Mouse (Mus musculus): ENCODE results near the gene Foxn3. TPM values are rescaled to one million over a fixed set of nuclear protein-coding genes. Genes with fewer than 3 reads are reported as not detected.

Gene Foxn3
- total and polyA plus RNA-seq, 3 experiments, result 9.7 to 26.8 (median 11.0) TPM

DNA sequence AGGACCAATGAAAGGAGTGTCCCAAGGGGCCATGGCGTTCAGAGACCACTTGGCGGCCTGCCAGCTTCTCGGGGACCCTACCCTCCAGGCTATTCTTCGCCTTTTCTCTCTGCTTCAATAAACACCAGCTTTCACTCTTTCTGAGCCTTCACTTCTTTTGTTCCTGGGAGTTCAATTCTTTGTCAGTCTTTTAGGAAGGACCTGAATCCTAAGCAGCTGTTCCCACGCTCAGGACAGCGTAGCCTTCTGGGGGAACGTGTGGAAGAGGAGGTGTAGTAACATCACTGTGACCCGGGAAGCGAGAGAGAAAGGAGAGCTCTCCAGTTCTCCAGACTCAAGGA is 400.1 kb downstream of the Foxn3 start:
- peaks cover 3% of the 10 kb centered on the region for H3K9me3 ChIP-seq (replicated peaks; ENCODE audit: low read length)
- no peaks in the 10 kb centered on the region for H3K79me2 ChIP-seq (replicated peaks; ENCODE audit: control insufficient read depth, extremely low read depth, insufficient read depth, poor library complexity, severe bottlenecking)
- no peak overlapping the region for H3K27ac ChIP-seq (ENCODE audit: insufficient read depth, low read depth)
- dilution Hi-C loops (cut with MboI; ENCODE audit: extremely low pct_ligation_motif_present, extremely low pct_unique_long_range_greater_than_20kb, low sequenced_read_pairs) (no loop called here), in situ Hi-C loops (cut with MboI; ENCODE audit: low pct_ligation_motif_present, low pct_unique_long_range_greater_than_20kb, low sequenced_read_pairs) (no loop called here)
- no peaks in the 10 kb centered on the region for H3K27me3 ChIP-seq (replicated peaks)
- no peak overlapping the region for H3K9ac ChIP-seq (ENCODE audit: insufficient read depth, low read depth)
- no peak for DNase-seq (ENCODE audit: extremely low read depth)
- no peak overlapping the region for H3K4me2 ChIP-seq (ENCODE audit: insufficient read depth, low read depth, poor library complexity, severe bottlenecking)
- no peak overlapping the region for H3K4me3 ChIP-seq (replicated peaks in 1 of 3; ENCODE audit: low read depth in 2 of 3, low read length in 2 of 3, poor library complexity in 1 of 3)
- no peaks in the 10 kb centered on the region for H3K4me1 ChIP-seq (ENCODE audit: control insufficient read depth in 1 of 2, insufficient read depth in 2 of 2)
- H3K36me3 ChIP-seq (replicated peaks in 1 of 2; ENCODE audit: control insufficient read depth in 1 of 2, insufficient read depth in 1 of 2, low read length in 1 of 2), result no peaks in the 10 kb centered on the region
- TF ChIP-seq NRF1 (IDR thresholded peaks at IDR 0.05; ENCODE audit: low read depth, low read length) (no peak), MYC (IDR thresholded peaks at IDR 0.05; ENCODE audit: low read depth, low read length) (no peak), POLR2AphosphoS2 (IDR thresholded peaks at IDR 0.05; ENCODE audit: low read depth, low read length) (no peak), JUN (IDR thresholded peaks at IDR 0.05; ENCODE audit: insufficient read depth, low read depth, low read length) (no peak), JUND (conservative IDR thresholded peaks at IDR 0.05; ENCODE audit: low read depth, low read length) (no peak), ETS1 (conservative IDR thresholded peaks at IDR 0.05; ENCODE audit: low read depth, low read length) (no peak), USF1 (IDR thresholded peaks at IDR 0.05; ENCODE audit: low read depth, low read length) (no peak), MAZ (IDR thresholded peaks at IDR 0.05; ENCODE audit: low read depth, low read length) (no peak), RCOR1 (conservative IDR thresholded peaks at IDR 0.05; ENCODE audit: low read depth, low read length) (no peak), TCF12 (IDR thresholded peaks at IDR 0.05; ENCODE audit: low read depth, low read length) (no peak), ELF1 (IDR thresholded peaks at IDR 0.05; ENCODE audit: low read depth, low read length) (no peak)

DNA sequence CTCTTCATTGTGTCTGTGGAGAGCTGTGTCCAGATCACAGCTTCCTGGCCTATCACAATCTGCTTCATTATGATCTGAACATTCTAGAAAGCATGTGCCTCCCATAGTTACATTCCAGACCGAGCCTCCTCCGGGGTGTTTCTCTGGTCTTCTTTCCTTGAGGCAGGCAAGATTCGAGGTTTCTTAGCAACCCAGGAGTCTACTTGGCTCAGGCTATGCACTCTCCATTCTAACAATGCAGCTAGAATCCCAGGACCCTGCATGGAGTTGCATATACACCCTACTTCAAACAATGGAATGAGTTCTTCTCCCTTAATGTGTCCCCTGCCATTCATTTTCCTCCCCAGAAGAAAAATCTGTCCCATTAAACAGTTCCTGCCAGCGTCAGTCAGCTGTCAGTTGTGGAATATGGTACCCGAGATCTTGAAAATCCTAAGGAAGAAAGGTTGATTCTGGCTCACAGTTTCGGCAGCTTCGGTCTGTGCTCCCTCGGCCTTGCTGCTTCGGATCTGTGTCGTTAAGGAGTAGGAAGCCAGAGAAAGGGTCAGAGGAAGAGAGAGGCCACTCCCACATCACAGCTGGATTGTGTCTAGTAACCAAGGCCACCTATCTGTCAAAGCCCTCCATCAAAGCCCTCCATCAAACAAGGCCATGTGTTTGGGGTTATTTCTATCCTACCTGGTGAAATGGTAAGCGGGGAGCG is 400.6 kb downstream of the Foxn3 start:
- in situ Hi-C loops (cut with MboI; ENCODE audit: low pct_ligation_motif_present, low pct_unique_long_range_greater_than_20kb, low sequenced_read_pairs), result no loop called here
- H3K4me3 ChIP-seq (replicated peaks in 1 of 3; ENCODE audit: low read depth in 2 of 3, low read length in 2 of 3, poor library complexity in 1 of 3), result no peak overlapping the region
- H3K79me2 ChIP-seq (replicated peaks; ENCODE audit: control insufficient read depth, extremely low read depth, insufficient read depth, poor library complexity, severe bottlenecking), result no peaks in the 10 kb centered on the region
- no peak for TF ChIP-seq JUND (conservative IDR thresholded peaks at IDR 0.05; ENCODE audit: low read depth, low read length)
- no peak for TF ChIP-seq POLR2A (IDR thresholded peaks at IDR 0.05; ENCODE audit: low read depth, low read length)
- TF ChIP-seq ZNF384 (IDR thresholded peaks at IDR 0.05; ENCODE audit: low read depth, low read length), result no peak
- H3K9ac ChIP-seq (ENCODE audit: insufficient read depth, low read depth), result no peak overlapping the region
- dilution Hi-C loops (cut with MboI; ENCODE audit: extremely low pct_ligation_motif_present, extremely low pct_unique_long_range_greater_than_20kb, low sequenced_read_pairs), result no loop called here
- peak overlapping the region; percentile 18 for H3K4me2 ChIP-seq (ENCODE audit: insufficient read depth, low read depth, poor library complexity, severe bottlenecking)
- H3K4me1 ChIP-seq (ENCODE audit: control insufficient read depth in 1 of 2, insufficient read depth in 2 of 2), result no peaks in the 10 kb centered on the region
- no peak overlapping the region for H3K27ac ChIP-seq (ENCODE audit: insufficient read depth, low read depth)
- no peaks in the 10 kb centered on the region for H3K27me3 ChIP-seq (replicated peaks)
- H3K36me3 ChIP-seq (replicated peaks in 1 of 2; ENCODE audit: control insufficient read depth in 1 of 2, insufficient read depth in 1 of 2, low read length in 1 of 2), result no peaks in the 10 kb centered on the region
- no peak for DNase-seq (ENCODE audit: extremely low read depth)
- peaks cover 8% of the 10 kb centered on the region for H3K9me3 ChIP-seq (replicated peaks; ENCODE audit: low read length)

DNA sequence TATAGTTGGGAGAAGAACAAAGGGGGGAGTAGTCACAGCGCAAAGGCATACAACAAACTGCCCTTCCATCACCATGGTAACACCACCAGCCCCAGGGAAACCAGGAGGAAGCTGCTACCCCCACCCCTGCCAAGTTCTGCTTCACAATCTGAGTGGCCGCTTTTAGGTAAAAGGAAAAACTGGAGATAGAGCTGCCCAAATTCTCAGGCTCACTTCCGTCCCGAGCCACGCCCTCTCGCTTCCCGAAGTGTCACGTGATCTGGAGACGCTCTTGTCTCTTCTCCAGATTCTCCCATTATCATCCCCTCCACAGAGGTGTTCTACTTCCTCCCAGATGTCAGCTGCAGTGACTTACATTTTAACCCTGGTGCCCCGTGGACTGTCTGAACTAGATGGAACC is 401.2 kb downstream of the Foxn3 start:
- H3K9ac ChIP-seq (ENCODE audit: insufficient read depth, low read depth), result 0 out of 2 replicates have a peak overlapping the region, but pooled peaks have one; percentile 11
- H3K27ac ChIP-seq (ENCODE audit: insufficient read depth, low read depth), result no peak overlapping the region
- dilution Hi-C loops (cut with MboI; ENCODE audit: extremely low pct_ligation_motif_present, extremely low pct_unique_long_range_greater_than_20kb, low sequenced_read_pairs) (no loop called here), in situ Hi-C loops (cut with MboI; ENCODE audit: low pct_ligation_motif_present, low pct_unique_long_range_greater_than_20kb, low sequenced_read_pairs) (no loop called here)
- no peaks in the 10 kb centered on the region for H3K4me1 ChIP-seq (ENCODE audit: control insufficient read depth in 1 of 2, insufficient read depth in 2 of 2)
- no peak overlapping the region for H3K4me3 ChIP-seq (replicated peaks in 1 of 3; ENCODE audit: low read depth in 2 of 3, low read length in 2 of 3, poor library complexity in 1 of 3)
- TF ChIP-seq USF2 (conservative IDR thresholded peaks at IDR 0.05; ENCODE audit: low read depth, low read length) (peak; percentile 73), USF1 (IDR thresholded peaks at IDR 0.05; ENCODE audit: low read depth, low read length) (peak; percentile 74), BHLHE40 (IDR thresholded peaks at IDR 0.05; ENCODE audit: low read depth, low read length) (peak; percentile 57), ZMIZ1 (IDR thresholded peaks at IDR 0.05; ENCODE audit: low read depth, low read length) (no peak), NELFE (IDR thresholded peaks at IDR 0.05; ENCODE audit: low read depth, low read length) (no peak), ZNF384 (IDR thresholded peaks at IDR 0.05; ENCODE audit: low read depth, low read length) (no peak)
- no peaks in the 10 kb centered on the region for H3K36me3 ChIP-seq (replicated peaks in 1 of 2; ENCODE audit: control insufficient read depth in 1 of 2, insufficient read depth in 1 of 2, low read length in 1 of 2)
- peak overlapping the region; percentile 18 for H3K4me2 ChIP-seq (ENCODE audit: insufficient read depth, low read depth, poor library complexity, severe bottlenecking)
- DNase-seq (ENCODE audit: extremely low read depth), result no peak
- peaks cover 8% of the 10 kb centered on the region for H3K9me3 ChIP-seq (replicated peaks; ENCODE audit: low read length)
- H3K27me3 ChIP-seq (replicated peaks), result no peaks in the 10 kb centered on the region
- H3K79me2 ChIP-seq (replicated peaks; ENCODE audit: control insufficient read depth, extremely low read depth, insufficient read depth, poor library complexity, severe bottlenecking), result no peaks in the 10 kb centered on the region

All from CH12.LX (cell line).